Mouse (Mus musculus): Measurements from ENCODE around the gene Slc35e3.
"Not testable (repeated sequence)": the region's sequence is repeated elsewhere in the genome, so short reads cannot be mapped to it uniquely, and the experiment has no call there.

Slc35e3 gene

GRCm38 (mm10) chr10:117710604-117711141, 35.5 kb downstream of the Slc35e3 start, which contains the start of gene Mdm2:
Mdm2 (minus strand) TSS chr10:117710758.
- peak; percentile 99 for DNase-seq

GRCm38 (mm10) chr10:117709930-117710603, 36.1 kb downstream of the Slc35e3 start:
- DNase-seq, result peak; percentile 91

GRCm38 (mm10) chr10:117709326-117709830, 36.8 kb downstream of the Slc35e3 start:
- no peak for DNase-seq

GRCm38 (mm10) chr10:117708856-117709255, 37.3 kb downstream of the Slc35e3 start:
- DNase-seq, result no peak

GRCm38 (mm10) chr10:117708376-117708775, 37.8 kb downstream of the Slc35e3 start:
- DNase-seq, result no peak

GRCm38 (mm10) chr10:117707114-117707838, 38.9 kb downstream of the Slc35e3 start:
- no peak for DNase-seq

- no peak for DNase-seq
Measured at GRCm38 (mm10) chr10:117706440-117706839, 39.7 kb downstream of the Slc35e3 start.

GRCm38 (mm10) chr10:117705806-117706205, 40.4 kb downstream of the Slc35e3 start:
- no peak for DNase-seq

- DNase-seq, result no peak
Measured at GRCm38 (mm10) chr10:117704964-117705335, 41.2 kb downstream of the Slc35e3 start.

- not testable (repeated sequence) for DNase-seq
Measured at GRCm38 (mm10) chr10:117704314-117704963, 41.7 kb downstream of the Slc35e3 start.

GRCm38 (mm10) chr10:117703506-117703905, 42.7 kb downstream of the Slc35e3 start:
- DNase-seq, result no peak

GRCm38 (mm10) chr10:117702024-117702833, 43.9 kb downstream of the Slc35e3 start:
- no peak for DNase-seq

GRCm38 (mm10) chr10:117701034-117701829, 44.9 kb downstream of the Slc35e3 start:
- DNase-seq, result no peak

- no peak for DNase-seq
Measured at GRCm38 (mm10) chr10:117700450-117700849, 45.7 kb downstream of the Slc35e3 start.

- no peak for DNase-seq
Measured at GRCm38 (mm10) chr10:117699914-117700313, 46.3 kb downstream of the Slc35e3 start.

- no peak for DNase-seq
Measured at GRCm38 (mm10) chr10:117698313-117699138, 47.6 kb downstream of the Slc35e3 start.

- no peak for DNase-seq
Measured at GRCm38 (mm10) chr10:117697561-117698115, 48.5 kb downstream of the Slc35e3 start.

GRCm38 (mm10) chr10:117696827-117697560, 49.2 kb downstream of the Slc35e3 start:
- DNase-seq, result no peak

GRCm38 (mm10) chr10:117696021-117696826, 49.9 kb downstream of the Slc35e3 start:
- no peak for DNase-seq

Data from thymus, postnatal 4 days (tissue).